In genomic region chr1:165775518-165776294, GRCm38 (mm10) we compare ENCODE assay signal across 8 mouse cellular contexts. TPM values are rescaled to one million over a fixed set of nuclear protein-coding genes. Genes with fewer than 3 reads are reported as not detected.
DNase-seq lines count a peak whose midpoint lies in the region; ATAC-seq and TF ChIP-seq lines count a peak whose summit lies in the region.

No protein-coding gene starts in this region.

- H3K36me3 ChIP-seq in hindbrain, embryonic 11.5 days (ENCODE audit: control insufficient read depth, insufficient read depth, low read length), result no peaks in the 10 kb centered on the region
- H3K36me3 ChIP-seq in hindbrain, embryonic 13.5 days, result no peaks in the 10 kb centered on the region
- no peaks in the 10 kb centered on the region for H3K36me3 ChIP-seq in midbrain, postnatal 0 days (ENCODE audit: insufficient read depth, low read length)

- H3K27me3 ChIP-seq in hindbrain, embryonic 11.5 days (ENCODE audit: control insufficient read depth, insufficient read depth, low read length), result 0 out of 2 replicates have a peak, but pooled peaks cover under 1% of the 10 kb centered on the region
- H3K27me3 ChIP-seq in hindbrain, embryonic 13.5 days, result peaks cover 36% of the 10 kb centered on the region
- no peaks in the 10 kb centered on the region; the same call in 1 of the 2 replicates for H3K27me3 ChIP-seq in midbrain, postnatal 0 days (ENCODE audit: insufficient read depth, low read length)

- TF ChIP-seq POLR2A in cortical plate, adult 2 months (IDR thresholded peaks at IDR 0.05; ENCODE audit: extremely low read depth, insufficient read depth, low read length), result no peak

- intact Hi-C loops in heart, postnatal 10 days (cut with DNase I), result loop anchor here (1.0 to 10.0 kb wide), 5 partner anchors 192 to 589 kb away; partner anchors contain the start of gene Pou2f1
- intact Hi-C loops in left cerebral cortex, postnatal 4 days (cut with DNase I), result loop anchor here (5.0 to 10.0 kb wide), 3 partner anchors 192 to 589 kb away; partner anchors contain the start of gene Pou2f1

- no peaks in the 10 kb centered on the region for H3K9me3 ChIP-seq in hindbrain, embryonic 11.5 days (ENCODE audit: control insufficient read depth, low read length)
- H3K9me3 ChIP-seq in hindbrain, embryonic 13.5 days, result no peaks in the 10 kb centered on the region
- no peaks in the 10 kb centered on the region for H3K9me3 ChIP-seq in midbrain, postnatal 0 days (ENCODE audit: low read length)

- TF ChIP-seq CTCF in cortical plate, adult 2 months (IDR thresholded peaks at IDR 0.05; ENCODE audit: extremely low read depth, insufficient read depth, low read length), result peak; percentile 77
- peak; percentile 88 for TF ChIP-seq CTCF in midbrain, postnatal 0 days (IDR thresholded peaks at IDR 0.05)

- 50% methylated on average over 19 of the region's 19 CpGs for WGBS in hindbrain, embryonic 11.5 days
- WGBS in hindbrain, embryonic 13.5 days, result 46% methylated on average over 19 of the region's 19 CpGs
- 43% methylated on average over 19 of the region's 19 CpGs for WGBS in midbrain, postnatal 0 days

- DNase-seq in hindbrain, embryonic 11.5 days (ENCODE audit: low spot score), result peak; percentile 77
- DNase-seq in MEL-GATA-1-ER (ENCODE audit: extremely low read depth, low read depth), result peak; percentile 59
- peak; percentile 53 to 73 for DNase-seq in heart, postnatal 10 days
- peak; percentile 39 for DNase-seq in left cerebral cortex, postnatal 4 days
- peak; percentile 88 for DNase-seq in midbrain, postnatal 0 days (ENCODE audit: low spot score)
- DNase-seq in testis, postnatal 14 days (ENCODE audit: low spot score), result no peak

- H3K4me2 ChIP-seq in hindbrain, embryonic 11.5 days (replicated peaks; ENCODE audit: low read depth, low read length), result no peak overlapping the region
- H3K4me2 ChIP-seq in hindbrain, embryonic 13.5 days, result no peak overlapping the region
- no peak overlapping the region for H3K4me2 ChIP-seq in midbrain, postnatal 0 days (ENCODE audit: low read depth, low read length, poor library complexity, severe bottlenecking)

- no peaks in the 10 kb centered on the region for H3K4me1 ChIP-seq in hindbrain, embryonic 11.5 days (replicated peaks; ENCODE audit: control insufficient read depth, insufficient read depth, low read length)
- peaks cover 11% of the 10 kb centered on the region for H3K4me1 ChIP-seq in hindbrain, embryonic 13.5 days (replicated peaks)
- no peaks in the 10 kb centered on the region; the same call in 1 of the 2 replicates for H3K4me1 ChIP-seq in cortical plate, adult 2 months (ENCODE audit: control insufficient read depth, insufficient read depth, low read length)
- H3K4me1 ChIP-seq in midbrain, postnatal 0 days (ENCODE audit: insufficient read depth, low read length), result no peaks in the 10 kb centered on the region

- ATAC-seq in hindbrain, embryonic 11.5 days (ENCODE audit: low FRiP score), result no peak
- no peak; the same call in 1 of the 2 replicates for ATAC-seq in hindbrain, embryonic 13.5 days (ENCODE audit: low FRiP score)
- ATAC-seq in midbrain, postnatal 0 days (ENCODE audit: low FRiP score), result no peak

- H3K9ac ChIP-seq in hindbrain, embryonic 11.5 days (ENCODE audit: low read depth, low read length), result no peak overlapping the region
- H3K9ac ChIP-seq in hindbrain, embryonic 13.5 days, result no peak overlapping the region
- no peak overlapping the region for H3K9ac ChIP-seq in midbrain, postnatal 0 days (replicated peaks; ENCODE audit: low read length, poor library complexity, severe bottlenecking)

- no peak overlapping the region for H3K4me3 ChIP-seq in hindbrain, embryonic 11.5 days (ENCODE audit: low read depth, low read length)
- no peak overlapping the region for H3K4me3 ChIP-seq in hindbrain, embryonic 13.5 days
- no peak overlapping the region for H3K4me3 ChIP-seq in cortical plate, adult 2 months (ENCODE audit: insufficient read depth, low read length)
- H3K4me3 ChIP-seq in midbrain, postnatal 0 days (ENCODE audit: low read depth, low read length), result no peak overlapping the region

- no peak overlapping the region for H3K27ac ChIP-seq in hindbrain, embryonic 11.5 days (ENCODE audit: low read depth, low read length)
- H3K27ac ChIP-seq in hindbrain, embryonic 13.5 days, result no peak overlapping the region
- no peak overlapping the region for H3K27ac ChIP-seq in cortical plate, adult 2 months (ENCODE audit: insufficient read depth, low read length)
- H3K27ac ChIP-seq in midbrain, postnatal 0 days (ENCODE audit: low read depth, low read length), result no peak overlapping the region

RNA-seq across cellular contexts. Expression of gene Creg1, which starts 12.2 kb away (rescaled TPM):
- polyA plus RNA-seq in hindbrain, embryonic 11.5 days (2014; fragmentation: Nextera tagmentation; extraction: Ambion mirVana), result 38.1 and 38.2 TPM in 2 replicates
- polyA plus RNA-seq in hindbrain, embryonic 13.5 days (2015; fragmentation: Nextera tagmentation; extraction: Ambion mirVana), result 24.1 and 31.6 TPM in 2 replicates
- polyA plus RNA-seq in cortical plate, adult 2 months (2012; rRNA removed), result 31.8 and 35.0 TPM in 2 replicates
- 10 to 100 TPM; 34.8 to 36.1 TPM for total RNA-seq in heart, postnatal 10 days (2021)
- 10 to 100 TPM; 14.0 to 17.9 TPM for total RNA-seq in left cerebral cortex, postnatal 4 days (2021)
- total RNA-seq in midbrain, postnatal 0 days (2014; rRNA removed), result 21.3 and 22.7 TPM in 2 replicates
- 47.0 and 49.1 TPM in 2 replicates for polyA plus RNA-seq in midbrain, postnatal 0 days (2015; fragmentation: Nextera tagmentation; extraction: Ambion mirVana)

RNA-seq across cellular contexts. Expression of gene Cd247, which starts 12.8 kb away (rescaled TPM):
- polyA plus RNA-seq in hindbrain, embryonic 11.5 days (2014; fragmentation: Nextera tagmentation; extraction: Ambion mirVana), result 0.88 and 1.3 TPM in 2 replicates
- 0.60 and 1.5 TPM in 2 replicates for polyA plus RNA-seq in hindbrain, embryonic 13.5 days (2015; fragmentation: Nextera tagmentation; extraction: Ambion mirVana)
- 0.21 and 0.34 TPM in 2 replicates for polyA plus RNA-seq in cortical plate, adult 2 months (2012; rRNA removed)
- 1 to 10 TPM; 1.7 TPM for total RNA-seq in heart, postnatal 10 days (2021)
- total RNA-seq in left cerebral cortex, postnatal 4 days (2021), result under 1 TPM in 1 of 2 experiments, not detected in 1; 0.28 TPM
- total RNA-seq in midbrain, postnatal 0 days (2014; rRNA removed), result 0.66 TPM in 1 of 2 replicates, not detected in the other
- polyA plus RNA-seq in midbrain, postnatal 0 days (2015; fragmentation: Nextera tagmentation; extraction: Ambion mirVana), result 0.59 and 0.83 TPM in 2 replicates
